Mouse (Mus musculus) erythroblast, embryonic 14.5 days (primary cell): Measurements from ENCODE around the gene Rab40c. TPM values are rescaled to one million over a fixed set of nuclear protein-coding genes. Genes with fewer than 3 reads are reported as not detected.

Experiments used
- H3K27me3 ChIP-seq: 2 replicates; pipeline ENCODE4 v1.6.1; 2012; ENCODE audit warnings: inconsistent platforms; ENCODE audit not compliant: control insufficient read depth
- H3K36me3 ChIP-seq: 2 replicates; pipeline ENCODE4 v1.6.1; 2012; ENCODE audit warnings: mild to moderate bottlenecking, inconsistent platforms; ENCODE audit not compliant: control insufficient read depth
- H3K4me1 ChIP-seq: 2 replicates; pipeline ENCODE4 v1.6.1; 2012; ENCODE audit warnings: inconsistent platforms; ENCODE audit not compliant: control insufficient read depth
- H3K4me3 ChIP-seq: replicated peaks from 2 replicates; pipeline ENCODE3; 2012; ENCODE audit warnings: moderate library complexity, mild to moderate bottlenecking, inconsistent platforms
- H3K9me3 ChIP-seq: 2 replicates; pipeline ENCODE4 v1.6.1; 2012; ENCODE audit warnings: low read length, inconsistent platforms, mixed read lengths; ENCODE audit not compliant: control insufficient read depth
- GATA1 ChIP-seq: IDR thresholded peaks from 2 replicates; pipeline ENCODE4 v1.6.1; 2012; ENCODE audit warnings: low read length, inconsistent platforms, mixed read lengths
- TAL1 ChIP-seq: IDR thresholded peaks from 3 replicates; pipeline ENCODE4 v1.6.1; 2012; ENCODE audit warnings: low read length, inconsistent platforms, mixed read lengths
- polyA plus RNA-seq: library from polyadenylated mRNA; stranded (reverse); fragments of >175 nt; gene quantifications from 2 replicates; pipeline ENCODE4 v1.2.3, GENCODE M21; 2012

Rab40c gene
- polyA plus RNA-seq, 1 experiment = 0.68 TPM

- no peak for TF ChIP-seq GATA1
- no peak for TF ChIP-seq TAL1
- H3K27me3 ChIP-seq = peaks cover 49% of the 10 kb centered on the region
- H3K9me3 ChIP-seq = peaks cover 15% of the 10 kb centered on the region; the same call in 1 of the 2 replicates
- peaks cover 24% of the 10 kb centered on the region for H3K36me3 ChIP-seq
- no peak overlapping the region for H3K4me3 ChIP-seq
- peaks cover 62% of the 10 kb centered on the region for H3K4me1 ChIP-seq
These were observed 30.5 kb upstream of the Rab40c start for GRCm38 (mm10) chr17:25949981-25950380.

- no peak for TF ChIP-seq GATA1
- no peak for TF ChIP-seq TAL1
- Histone ChIP-seq H3K4me3 (peak overlapping the region; percentile 27), H3K9me3 (peaks cover 15% of the 10 kb centered on the region; the same call in 1 of the 2 replicates), H3K4me1 (peaks cover 78% of the 10 kb centered on the region), H3K36me3 (peaks cover 34% of the 10 kb centered on the region), H3K27me3 (peaks cover 36% of the 10 kb centered on the region)
These were observed 28.5 kb upstream of the Rab40c start for GRCm38 (mm10) chr17:25948051-25948450.

- H3K9me3 ChIP-seq = peaks cover 15% of the 10 kb centered on the region; the same call in 1 of the 2 replicates
- H3K36me3 ChIP-seq = peaks cover 35% of the 10 kb centered on the region
- H3K4me1 ChIP-seq = peaks cover 81% of the 10 kb centered on the region
- H3K4me3 ChIP-seq = peak overlapping the region; percentile 27
- TF ChIP-seq GATA1 (no peak), TAL1 (no peak)
- H3K27me3 ChIP-seq = peaks cover 31% of the 10 kb centered on the region
These were observed 28.0 kb upstream of the Rab40c start for GRCm38 (mm10) chr17:25947576-25947975.

- H3K9me3 ChIP-seq = peaks cover 9% of the 10 kb centered on the region; the same call in 1 of the 2 replicates
- peaks cover 24% of the 10 kb centered on the region for H3K27me3 ChIP-seq
- peaks cover 75% of the 10 kb centered on the region for H3K4me1 ChIP-seq
- peaks cover 41% of the 10 kb centered on the region for H3K36me3 ChIP-seq
- peak overlapping the region; percentile 52 for H3K4me3 ChIP-seq
- no peak for TF ChIP-seq TAL1
- no peak for TF ChIP-seq GATA1
These were observed 27.4 kb upstream of the Rab40c start for GRCm38 (mm10) chr17:25946891-25947290.

GRCm38 (mm10) chr17:25946349-25946748, 26.8 kb upstream of the Rab40c start:
- no peak for TF ChIP-seq TAL1
- no peak for TF ChIP-seq GATA1
- peaks cover 4% of the 10 kb centered on the region; the same call in 1 of the 2 replicates for H3K9me3 ChIP-seq
- peaks cover 47% of the 10 kb centered on the region for H3K36me3 ChIP-seq
- H3K4me1 ChIP-seq = peaks cover 70% of the 10 kb centered on the region
- peak overlapping the region; percentile 52 for H3K4me3 ChIP-seq
- H3K27me3 ChIP-seq = peaks cover 19% of the 10 kb centered on the region

- TF ChIP-seq GATA1 = no peak
- TF ChIP-seq TAL1 = no peak
- peaks cover 66% of the 10 kb centered on the region for H3K4me1 ChIP-seq
- peak overlapping the region; percentile 44 for H3K4me3 ChIP-seq
These were observed 26.1 kb upstream of the Rab40c start for GRCm38 (mm10) chr17:25945517-25946155.

GRCm38 (mm10) chr17:25944366-25945163, 25.0 kb upstream of the Rab40c start, which contains the start of the genes Pigq and Nhlrc4:
Pigq (minus strand) TSS chr17:25944936.
Nhlrc4 (minus strand) TSS chr17:25944961.
- Histone ChIP-seq H3K9me3 (no peaks in the 10 kb centered on the region), H3K4me1 (peaks cover 72% of the 10 kb centered on the region), H3K27me3 (peaks cover under 1% of the 10 kb centered on the region), H3K4me3 (peak within 1 kb of the TSS; percentile 81), H3K36me3 (peaks cover 65% of the 10 kb centered on the region)
- TF ChIP-seq TAL1 = peak; percentile 45
- peak; percentile 57 for TF ChIP-seq GATA1

More at GRCm38 (mm10) chr17:25945517-25946155, 26.1 kb upstream of the Rab40c start:
- Histone ChIP-seq H3K27me3 (peaks cover 12% of the 10 kb centered on the region), H3K9me3 (no peaks in the 10 kb centered on the region), H3K36me3 (peaks cover 54% of the 10 kb centered on the region)

GRCm38 (mm10) chr17:25943769-25944168, 24.2 kb upstream of the Rab40c start:
- Histone ChIP-seq H3K27me3 (no peaks in the 10 kb centered on the region), H3K9me3 (no peaks in the 10 kb centered on the region), H3K4me1 (peaks cover 80% of the 10 kb centered on the region), H3K36me3 (peaks cover 73% of the 10 kb centered on the region), H3K4me3 (peak overlapping the region; percentile 81)
- TF ChIP-seq TAL1 = no peak
- no peak for TF ChIP-seq GATA1

- no peaks in the 10 kb centered on the region for H3K9me3 ChIP-seq
- peaks cover 80% of the 10 kb centered on the region for H3K4me1 ChIP-seq
- no peaks in the 10 kb centered on the region for H3K27me3 ChIP-seq
- TF ChIP-seq TAL1 = no peak
- H3K36me3 ChIP-seq = peaks cover 76% of the 10 kb centered on the region
- H3K4me3 ChIP-seq = peak overlapping the region; percentile 81
These were observed 23.7 kb upstream of the Rab40c start for GRCm38 (mm10) chr17:25943221-25943620.
